Mouse (Mus musculus): ENCODE measurements at regions not wholly inside any gene's neighbourhood (a gene's known extent, or its start where the extent isn't known, plus 50 kb on each side); places are given as distances from the start of the nearest gene placed in this dataset.

- TF ChIP-seq EP300 (IDR thresholded peaks at IDR 0.05; ENCODE audit: low read depth in 1 of 2, low read length in 2 of 2) (no peak), ZKSCAN1 (IDR thresholded peaks at IDR 0.05; ENCODE audit: low read depth, low read length) (no peak), GATA1 (IDR thresholded peaks at IDR 0.05; ENCODE audit: low read depth, low read length) (no peak), CTCF (IDR thresholded peaks at IDR 0.05 in 2 of 3, conservative IDR thresholded peaks at IDR 0.05 in 1 of 3; ENCODE audit: control insufficient read depth in 1 of 3, insufficient read depth in 1 of 3, low read depth in 2 of 3, low read length in 3 of 3, poor library complexity in 1 of 3, severe bottlenecking in 1 of 3) (no peak), HCFC1 (IDR thresholded peaks at IDR 0.05; ENCODE audit: low read depth, low read length) (no peak), NRF1 (IDR thresholded peaks at IDR 0.05; ENCODE audit: insufficient read depth, low read depth, low read length, poor library complexity, severe bottlenecking) (no peak), CHD2 (IDR thresholded peaks at IDR 0.05; ENCODE audit: low read length) (no peak), TAL1 (IDR thresholded peaks at IDR 0.05; ENCODE audit: low read length) (no peak), UBTF (IDR thresholded peaks at IDR 0.05; ENCODE audit: borderline replicate concordance, insufficient read depth, low read depth, low read length) (no peak), POLR2A (IDR thresholded peaks at IDR 0.05; ENCODE audit: control insufficient read depth in 1 of 2, insufficient read depth in 1 of 2, low read depth in 1 of 2, low read length in 2 of 2, poor library complexity in 1 of 2) (no peak), MYB (IDR thresholded peaks at IDR 0.05; ENCODE audit: low read depth, low read length) (no peak), USF1 (IDR thresholded peaks at IDR 0.05; ENCODE audit: low read depth, low read length) (no peak), GABPA (IDR thresholded peaks at IDR 0.05; ENCODE audit: low read depth, low read length) (no peak)
Observed at GRCm38 (mm10) chr11:91097552-91097951, 409.4 kb upstream of the Tom1l1 start.
